Mouse (Mus musculus): ENCODE data around the gene Mettl7a3. TPM values are rescaled to one million over a fixed set of nuclear protein-coding genes. Genes with fewer than 3 reads are reported as not detected.
"Not testable (repeated sequence)": the region's sequence is repeated elsewhere in the genome, so short reads cannot be mapped to it uniquely, and the experiment has no call there.

Mettl7a3 gene
- polyA plus RNA-seq, 1 experiment from 2014 or later: 0.13 TPM

DNA sequence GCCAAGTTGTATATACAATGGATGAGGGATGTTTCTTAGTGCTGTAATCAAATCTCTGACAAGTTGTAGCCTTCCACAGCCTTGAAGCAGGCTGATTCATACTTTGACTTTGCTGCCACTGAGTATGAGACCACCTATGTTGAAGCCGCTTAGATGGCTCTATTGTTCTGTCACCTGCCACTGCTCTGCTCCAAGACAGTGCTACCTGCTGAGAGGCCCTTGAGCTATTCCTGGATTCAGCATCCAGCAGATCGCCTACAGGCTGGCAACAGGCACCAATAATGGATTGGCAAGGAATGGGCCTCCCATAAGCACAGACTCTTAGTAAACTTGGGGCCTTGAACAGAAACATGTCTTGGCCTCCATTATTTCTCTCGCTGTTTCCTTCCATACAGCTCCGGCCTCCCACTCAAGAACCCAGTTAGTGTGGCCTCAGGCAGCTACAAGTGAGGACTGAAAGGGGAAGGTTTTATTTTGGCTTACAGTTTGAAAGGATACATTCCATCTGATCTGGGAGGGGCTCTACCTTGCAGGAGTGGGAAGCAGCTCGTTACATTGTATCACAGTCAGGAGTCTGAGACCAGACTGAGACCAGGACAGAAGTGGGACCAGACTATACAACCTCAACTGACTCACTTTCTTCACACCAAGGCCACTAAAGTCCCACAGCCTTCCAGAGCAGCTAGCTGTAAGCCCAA is 20.1 kb upstream of the Mettl7a3 start:
- Histone ChIP-seq H3K27ac (no peak overlapping the region), H3K36me3 (peaks cover 9% of the 10 kb centered on the region), H3K4me1 (replicated peaks) (no peaks in the 10 kb centered on the region), H3K9me3 (no peaks in the 10 kb centered on the region), H3K27me3 (no peaks in the 10 kb centered on the region), H3K4me3 (no peak overlapping the region), H3K4me2 (no peak overlapping the region), H3K9ac (no peak overlapping the region)
- WGBS: 93% methylated on average over 5 of the region's 5 CpGs
- no peak for ATAC-seq (ENCODE audit: low FRiP score)

DNA sequence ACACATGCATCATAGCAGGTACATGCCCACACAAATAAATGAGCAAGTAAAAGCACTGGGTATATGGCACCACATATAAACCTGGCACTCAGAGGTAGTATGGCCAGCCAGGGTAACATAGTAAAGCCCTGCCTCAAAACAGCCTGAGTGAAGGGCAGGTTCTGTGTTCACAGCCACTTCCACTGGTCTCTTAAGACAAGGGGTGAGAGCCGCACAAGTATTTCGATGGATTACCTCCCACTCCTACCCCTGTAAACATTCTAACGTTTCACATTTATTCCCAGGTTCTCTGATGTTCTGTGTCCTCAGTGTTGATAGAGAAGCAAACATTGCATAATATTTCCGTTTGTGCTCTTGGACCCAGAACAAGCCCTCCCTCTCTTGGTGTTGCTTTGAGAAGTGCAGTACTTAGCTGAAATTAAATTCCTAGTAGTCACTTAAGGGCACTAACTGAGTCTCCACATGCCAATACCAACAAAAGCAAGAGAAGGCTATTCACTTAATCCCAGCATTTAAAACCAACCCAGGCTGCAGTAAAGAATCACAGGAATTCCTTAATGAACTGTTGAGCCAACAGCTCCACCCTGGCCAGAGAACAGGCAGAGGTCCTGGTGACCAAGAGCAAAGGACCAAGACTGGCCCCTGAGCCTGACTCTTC is 16.6 kb upstream of the Mettl7a3 start:
- not testable (repeated sequence) for H3K27ac ChIP-seq; ATAC-seq (ENCODE audit: low FRiP score); H3K9me3 ChIP-seq; H3K4me2 ChIP-seq; H3K9ac ChIP-seq; H3K4me3 ChIP-seq; H3K36me3 ChIP-seq; H3K27me3 ChIP-seq; H3K4me1 ChIP-seq (replicated peaks)
- 87% methylated on average over 4 of the region's 4 CpGs for WGBS

DNA sequence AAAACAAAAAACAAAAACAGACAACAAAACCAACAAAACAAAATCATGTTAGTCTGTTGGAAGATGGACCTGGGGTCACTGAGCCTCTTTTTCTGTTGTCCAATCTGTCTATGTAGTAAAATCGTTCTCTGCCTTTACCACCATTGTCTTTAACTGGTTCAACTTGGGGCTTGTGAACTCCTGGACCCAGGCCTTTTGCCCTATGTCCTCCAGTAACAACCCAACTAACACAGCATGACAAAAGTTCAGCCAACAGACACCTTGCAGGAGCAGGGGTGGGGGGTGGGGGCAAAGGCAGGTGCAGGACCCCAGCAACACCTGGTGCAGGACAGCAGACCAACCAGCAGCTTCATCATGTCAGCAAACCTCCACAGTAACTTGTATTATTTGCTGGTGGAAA is 14.8 kb upstream of the Mettl7a3 start:
- Histone ChIP-seq H3K9ac (no peak overlapping the region), H3K4me3 (no peak overlapping the region), H3K36me3 (0 out of 2 replicates have a peak, but pooled peaks cover under 1% of the 10 kb centered on the region), H3K4me2 (no peak overlapping the region), H3K9me3 (no peaks in the 10 kb centered on the region), H3K4me1 (replicated peaks) (no peaks in the 10 kb centered on the region), H3K27ac (no peak overlapping the region), H3K27me3 (no peaks in the 10 kb centered on the region)
- no peak for ATAC-seq (ENCODE audit: low FRiP score)
- WGBS: 79% methylated on average over 1 of the region's 1 CpGs

DNA sequence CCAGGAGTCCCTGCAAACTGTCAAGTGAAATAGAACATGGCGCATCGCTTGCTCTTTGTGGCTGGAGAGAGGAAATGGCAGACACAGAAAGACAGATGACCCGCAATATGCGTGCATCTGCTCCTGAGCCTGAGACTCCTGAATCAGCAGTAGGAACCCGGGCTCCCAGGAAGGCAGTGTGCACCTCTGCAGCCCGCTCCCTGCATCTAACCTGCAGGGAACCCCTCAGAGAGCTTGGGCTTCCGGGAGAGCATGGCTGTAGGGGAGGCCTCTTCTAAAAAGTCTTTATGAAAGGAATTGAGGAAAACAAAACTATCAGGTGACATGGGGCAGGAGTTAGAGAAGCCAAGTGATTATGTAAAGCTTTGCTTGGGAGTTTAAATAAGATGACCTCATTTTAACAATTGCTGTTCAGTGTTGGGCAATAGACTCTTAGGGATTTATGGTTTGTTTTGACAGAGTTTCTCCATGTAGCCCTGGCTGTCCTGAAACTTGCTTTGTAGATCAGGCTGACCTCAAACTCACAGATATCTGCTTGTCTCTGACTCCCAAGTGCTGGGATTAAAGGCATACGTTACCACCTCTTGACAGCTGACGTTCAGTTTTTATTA is 14.3 kb upstream of the Mettl7a3 start:
- H3K9me3 ChIP-seq: no peaks in the 10 kb centered on the region
- no peaks in the 10 kb centered on the region for H3K27me3 ChIP-seq
- H3K4me2 ChIP-seq: no peak overlapping the region
- no peak overlapping the region for H3K4me3 ChIP-seq
- no peak overlapping the region for H3K27ac ChIP-seq
- 84% methylated on average over 9 of the region's 9 CpGs for WGBS
- ATAC-seq (ENCODE audit: low FRiP score): no peak
- no peak overlapping the region for H3K9ac ChIP-seq
- H3K36me3 ChIP-seq: no peaks in the 10 kb centered on the region
- no peaks in the 10 kb centered on the region for H3K4me1 ChIP-seq (replicated peaks)

DNA sequence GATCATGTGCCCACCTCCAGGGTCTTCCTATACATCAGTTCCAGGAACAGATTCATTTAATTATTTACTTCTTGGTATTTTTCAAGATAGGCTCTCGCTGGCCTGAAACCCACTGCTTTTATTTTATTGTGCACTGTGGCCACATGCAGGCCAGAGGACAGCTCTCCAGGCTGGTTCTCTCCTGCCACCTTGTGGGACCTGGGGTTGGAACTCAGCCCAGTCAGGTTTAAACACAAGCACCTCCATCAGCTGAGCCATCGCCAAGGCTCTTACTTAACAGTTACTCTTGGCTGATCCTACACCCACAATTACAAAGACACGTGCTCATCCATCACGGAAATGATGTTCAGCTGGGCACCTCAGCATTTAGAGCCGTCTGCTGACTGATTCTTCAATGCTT is 13.6 kb upstream of the Mettl7a3 start:
- 54% methylated on average over 5 of the region's 5 CpGs for WGBS
- no peak for ATAC-seq (ENCODE audit: low FRiP score)
- Histone ChIP-seq H3K4me1 (replicated peaks) (no peaks in the 10 kb centered on the region), H3K27ac (no peak overlapping the region), H3K9ac (no peak overlapping the region), H3K36me3 (no peaks in the 10 kb centered on the region), H3K9me3 (no peaks in the 10 kb centered on the region), H3K4me2 (no peak overlapping the region), H3K4me3 (no peak overlapping the region), H3K27me3 (no peaks in the 10 kb centered on the region)

DNA sequence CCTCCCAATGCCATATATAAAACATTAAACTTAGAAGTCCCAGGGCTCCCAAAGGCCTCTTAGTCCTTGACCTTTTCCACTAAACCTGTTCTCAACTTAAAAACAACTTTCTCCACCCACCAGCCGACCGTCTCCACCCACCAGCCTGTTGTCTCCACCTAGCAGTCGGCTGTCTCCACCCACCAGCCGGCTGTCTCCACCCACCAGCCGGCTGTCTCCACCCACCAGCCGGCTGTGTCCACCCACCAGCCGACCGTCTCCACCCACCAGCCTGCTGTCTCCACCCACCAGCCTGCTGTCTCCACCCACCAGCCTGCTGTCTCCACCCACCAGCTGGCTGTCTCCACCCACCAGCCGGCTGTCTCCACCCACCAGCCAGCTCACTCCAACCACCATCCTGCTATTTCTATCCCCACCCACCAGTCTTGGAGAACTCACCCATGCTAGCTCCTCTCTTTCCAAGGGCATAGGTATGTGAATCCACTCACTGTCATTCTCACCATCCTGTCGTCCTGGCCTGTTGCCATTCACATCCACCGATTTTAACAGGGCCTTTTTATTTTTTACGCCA is 10.6 kb upstream of the Mettl7a3 start:
- H3K27ac ChIP-seq: no peak overlapping the region
- H3K36me3 ChIP-seq: no peaks in the 10 kb centered on the region
- no peak overlapping the region for H3K4me3 ChIP-seq
- 79% methylated on average over 12 of the region's 12 CpGs for WGBS
- H3K9ac ChIP-seq: no peak overlapping the region
- ATAC-seq (ENCODE audit: low FRiP score): no peak
- H3K4me2 ChIP-seq: no peak overlapping the region
- H3K4me1 ChIP-seq (replicated peaks): 0 out of 2 replicates have a peak, but pooled peaks cover 3% of the 10 kb centered on the region
- H3K27me3 ChIP-seq: no peaks in the 10 kb centered on the region
- H3K9me3 ChIP-seq: no peaks in the 10 kb centered on the region

DNA sequence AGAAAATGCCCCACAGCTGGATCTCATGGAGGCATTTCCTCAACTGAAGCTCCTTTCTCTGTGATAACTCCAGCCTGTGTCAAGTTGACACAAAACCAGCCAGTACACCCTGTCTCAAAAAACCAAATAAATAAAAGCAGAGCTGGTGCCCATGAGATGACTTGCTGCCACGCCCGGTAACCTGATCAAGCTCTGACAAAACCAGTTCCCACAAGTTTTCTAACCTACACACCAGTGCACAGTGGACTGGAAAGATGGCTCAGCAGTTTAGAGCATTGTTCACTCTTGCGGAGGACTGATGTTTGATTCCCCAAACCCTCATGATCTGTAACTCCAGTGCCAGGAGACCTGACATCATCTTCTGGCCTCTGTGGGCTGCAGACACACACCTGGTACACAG is 9.5 kb upstream of the Mettl7a3 start:
- ATAC-seq (ENCODE audit: low FRiP score): no peak
- no peak overlapping the region for H3K27ac ChIP-seq
- no peak overlapping the region for H3K4me3 ChIP-seq
- no peaks in the 10 kb centered on the region for H3K27me3 ChIP-seq
- WGBS: 91% methylated on average over 3 of the region's 3 CpGs
- no peak overlapping the region for H3K4me2 ChIP-seq
- H3K9ac ChIP-seq: no peak overlapping the region
- no peaks in the 10 kb centered on the region for H3K9me3 ChIP-seq
- H3K4me1 ChIP-seq (replicated peaks): 0 out of 2 replicates have a peak, but pooled peaks cover 3% of the 10 kb centered on the region
- no peaks in the 10 kb centered on the region for H3K36me3 ChIP-seq

DNA sequence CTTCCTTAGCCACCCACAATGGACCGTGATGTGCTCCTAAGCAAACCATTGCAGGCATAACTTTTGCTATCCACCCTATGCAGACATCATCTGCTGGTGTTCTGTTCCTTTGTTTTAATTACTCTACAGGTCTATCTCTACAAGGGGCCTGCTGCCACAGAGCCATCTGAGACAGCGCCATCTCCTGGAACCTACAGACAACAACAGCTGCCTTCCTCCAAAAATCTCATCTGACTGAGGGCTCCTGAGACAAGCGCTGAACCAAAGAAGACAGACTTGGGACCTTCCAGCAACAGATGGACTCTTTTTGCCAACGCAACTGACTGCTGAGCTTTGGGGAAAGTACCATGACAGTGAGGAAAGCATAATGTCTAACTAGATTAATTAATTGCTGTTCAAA is 6.6 kb upstream of the Mettl7a3 start:
- not testable (repeated sequence) for H3K36me3 ChIP-seq; H3K4me2 ChIP-seq; H3K4me3 ChIP-seq; H3K27me3 ChIP-seq; ATAC-seq (ENCODE audit: low FRiP score); H3K9ac ChIP-seq; H3K9me3 ChIP-seq; H3K4me1 ChIP-seq (replicated peaks); H3K27ac ChIP-seq
- WGBS: 61% methylated on average over 4 of the region's 4 CpGs

DNA sequence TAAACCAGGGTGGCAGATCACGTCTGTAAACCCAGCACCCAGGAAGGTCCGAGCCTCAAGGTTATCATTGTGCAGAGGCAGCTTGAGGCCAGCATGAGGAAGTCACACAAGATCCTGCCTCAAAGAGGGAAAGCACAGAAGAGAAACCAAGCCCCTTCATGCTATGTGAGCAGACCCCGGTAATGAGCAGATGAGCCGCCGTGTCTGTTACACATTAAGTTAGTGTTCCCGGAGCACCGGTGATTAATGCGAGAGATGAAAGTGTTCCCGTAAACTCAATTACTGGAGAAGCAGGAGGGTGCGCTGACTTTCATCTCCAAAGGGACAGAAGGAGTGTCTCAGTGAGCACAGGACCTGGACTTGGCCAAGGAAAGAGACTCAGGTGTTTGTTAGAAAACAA is 5.4 kb upstream of the Mettl7a3 start:
- H3K4me2 ChIP-seq; ATAC-seq (ENCODE audit: low FRiP score): not testable (repeated sequence)

DNA sequence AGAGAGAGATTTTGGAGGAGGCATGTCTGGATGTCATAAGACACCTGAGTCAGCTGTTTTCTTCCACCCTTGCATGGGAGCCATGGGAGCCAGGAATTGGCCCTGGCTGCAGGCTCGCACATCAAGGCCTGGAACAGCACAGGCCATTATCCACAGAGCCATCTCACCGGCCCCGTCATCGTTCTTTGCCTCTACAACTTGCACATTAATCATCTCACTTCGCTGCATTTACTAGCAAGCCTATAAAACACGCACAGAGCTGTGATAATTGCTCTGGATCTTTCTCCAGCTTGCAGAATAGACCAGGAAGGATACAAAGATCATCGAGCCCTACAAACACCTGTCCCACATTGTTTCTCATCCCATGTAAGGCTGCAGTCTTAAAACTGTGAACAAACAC is 4.0 kb upstream of the Mettl7a3 start:
- 58% methylated on average over 7 of the region's 7 CpGs for WGBS
- no peak for ATAC-seq (ENCODE audit: low FRiP score)
- Histone ChIP-seq H3K27me3 (no peaks in the 10 kb centered on the region), H3K4me2 (no peak overlapping the region), H3K9me3 (no peaks in the 10 kb centered on the region), H3K4me3 (no peak overlapping the region), H3K36me3 (no peaks in the 10 kb centered on the region), H3K9ac (no peak overlapping the region), H3K4me1 (replicated peaks) (0 out of 2 replicates have a peak, but pooled peaks cover 7% of the 10 kb centered on the region), H3K27ac (peak overlapping the region; percentile 44; the same call in 1 of the 2 replicates)

More for the DNA sequence above, 5.4 kb upstream of the Mettl7a3 start:
- H3K4me1 ChIP-seq (replicated peaks); H3K36me3 ChIP-seq; H3K27me3 ChIP-seq; H3K9ac ChIP-seq; H3K4me3 ChIP-seq; H3K9me3 ChIP-seq: not testable (repeated sequence)
- WGBS: 44% methylated on average over 10 of the region's 10 CpGs
- H3K27ac ChIP-seq: 0 out of 2 replicates have a peak overlapping the region, but pooled peaks have one; percentile 8

DNA sequence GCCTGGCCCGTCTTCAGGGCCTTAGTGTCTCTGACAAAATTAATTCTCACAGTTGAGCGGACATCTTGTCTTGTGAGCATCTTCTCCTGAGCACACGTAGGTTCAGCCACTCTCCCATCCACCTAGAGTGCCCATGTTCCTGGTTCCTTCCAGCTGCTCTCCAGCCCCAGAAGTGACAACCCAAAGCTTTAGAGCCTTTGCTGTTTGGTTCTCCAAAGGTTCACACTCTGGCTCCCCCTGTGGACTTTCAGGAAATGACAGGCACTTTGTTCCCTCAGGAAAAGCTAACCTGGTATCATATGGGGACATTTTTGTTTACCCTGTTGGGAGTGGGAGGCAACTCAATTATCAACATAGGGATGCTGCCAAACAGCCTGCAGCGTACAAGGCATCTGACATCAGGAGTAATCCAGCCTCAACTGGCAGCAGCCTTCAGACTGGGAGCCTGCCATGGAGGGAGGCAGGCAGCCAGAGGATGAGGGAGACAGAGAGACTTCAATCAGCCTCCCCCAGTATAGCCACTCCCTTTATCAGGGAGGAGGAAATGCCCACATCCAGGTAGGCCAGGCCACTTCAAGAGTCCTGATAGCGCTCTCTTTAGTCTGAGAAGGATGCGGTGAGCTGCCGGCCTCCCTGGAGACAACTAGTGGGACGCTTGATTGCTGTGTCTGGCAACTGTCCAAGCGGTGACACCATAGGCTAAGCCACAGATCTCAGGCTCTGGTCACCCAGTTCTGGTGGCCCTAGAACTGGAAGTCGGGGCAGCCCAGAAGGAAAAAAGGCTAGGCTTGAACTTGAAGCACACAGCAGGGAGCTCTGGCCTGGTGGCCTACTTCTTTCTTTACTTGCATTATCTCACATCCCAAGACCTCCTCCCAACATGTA is 2.4 kb upstream of the Mettl7a3 start:
- not testable (repeated sequence) for H3K27ac ChIP-seq; H3K27me3 ChIP-seq; H3K4me1 ChIP-seq (replicated peaks); H3K9me3 ChIP-seq; H3K4me2 ChIP-seq; ATAC-seq (ENCODE audit: low FRiP score); H3K9ac ChIP-seq; H3K36me3 ChIP-seq; H3K4me3 ChIP-seq
- WGBS: 54% methylated on average over 3 of the region's 10 CpGs

DNA sequence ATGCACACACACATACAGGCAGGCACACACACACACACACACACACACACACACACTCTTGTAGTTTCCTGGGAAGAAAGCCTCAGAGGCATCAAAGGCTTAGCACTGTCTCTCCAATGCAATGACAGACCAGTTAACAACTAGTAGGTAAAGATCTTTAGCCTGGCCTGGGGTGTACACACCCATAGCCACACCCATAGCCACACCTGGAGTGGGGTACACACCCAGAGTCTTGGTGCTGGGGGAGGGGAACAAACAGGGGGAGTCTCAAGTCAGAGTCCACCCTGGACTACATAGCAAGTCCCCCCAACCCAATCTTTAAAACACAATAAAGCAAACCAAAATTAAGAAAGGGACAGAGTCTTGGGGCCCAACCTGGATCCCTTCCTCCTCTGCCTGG is 2.6 kb downstream of the Mettl7a3 start:
- not testable (repeated sequence) for H3K27ac ChIP-seq; H3K27me3 ChIP-seq; H3K4me1 ChIP-seq (replicated peaks); ATAC-seq (ENCODE audit: low FRiP score); H3K36me3 ChIP-seq; H3K9me3 ChIP-seq; H3K4me2 ChIP-seq; H3K4me3 ChIP-seq; H3K9ac ChIP-seq

All from hindbrain, embryonic 13.5 days (tissue).